Mouse (Mus musculus): ENCODE measurements at regions not wholly inside any gene's neighbourhood (a gene's known extent, or its start where the extent isn't known, plus 50 kb on each side); places are given as distances from the start of the nearest gene placed in this dataset.

DNA sequence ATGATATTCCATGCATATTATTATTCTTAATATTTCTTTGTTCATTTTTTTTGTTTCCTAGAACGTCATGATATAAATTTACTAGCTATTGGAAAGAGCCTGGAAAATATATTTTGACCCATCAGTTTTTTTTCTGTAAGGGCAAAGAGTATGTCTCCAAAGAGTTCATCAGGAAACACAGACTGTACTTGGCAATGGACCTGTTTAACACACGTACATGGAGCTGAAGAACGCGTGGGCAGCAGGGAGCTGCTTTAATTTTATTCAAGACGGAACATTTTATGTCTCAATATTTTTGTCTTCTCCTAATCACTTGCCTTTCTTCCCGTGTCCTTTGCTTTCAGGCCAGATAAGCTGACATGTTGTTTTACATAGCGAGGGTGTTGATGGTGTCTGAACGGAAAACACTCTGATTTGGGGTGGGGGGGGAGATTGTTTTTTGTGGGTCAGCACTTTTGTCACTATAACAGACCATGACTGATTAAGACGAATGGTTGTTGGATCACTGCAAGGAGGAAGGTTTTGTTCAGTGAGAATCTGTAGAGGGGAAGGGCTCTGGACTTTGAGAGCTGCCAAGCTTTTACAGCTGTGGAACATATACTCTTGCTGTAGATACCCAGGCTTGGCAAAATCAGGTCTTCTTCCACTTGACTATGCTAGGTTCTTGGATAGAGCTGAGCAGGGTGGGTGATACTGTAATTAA, 176.2 kb upstream of the Mocs2 start:
- no peak overlapping the region for H3K4me3 ChIP-seq (replicated peaks; ENCODE audit: low read length)
- no peak overlapping the region for H3K9ac ChIP-seq (ENCODE audit: low read depth, low read length, severe bottlenecking)
- no peak for DNase-seq (ENCODE audit: low spot score)
- 82% methylated on average over 9 of the region's 9 CpGs for WGBS
- TF ChIP-seq POLR2A (IDR thresholded peaks at IDR 0.05; ENCODE audit: borderline replicate concordance, extremely low read depth, insufficient read depth, insufficient read length): no peak
- peaks cover 6% of the 10 kb centered on the region; the same call in 1 of the 2 replicates for H3K4me1 ChIP-seq (ENCODE audit: control insufficient read depth, insufficient read depth, low read length)
- H3K27me3 ChIP-seq (ENCODE audit: control insufficient read depth, insufficient read depth, low read length): no peaks in the 10 kb centered on the region
- H3K9me3 ChIP-seq (ENCODE audit: control insufficient read depth, low read length): no peaks in the 10 kb centered on the region
- no peak for ATAC-seq (ENCODE audit: low FRiP score, low read depth)
- H3K4me2 ChIP-seq (replicated peaks; ENCODE audit: low read depth, low read length, severe bottlenecking): no peak overlapping the region
- H3K27ac ChIP-seq (replicated peaks; ENCODE audit: low read depth, low read length): no peak overlapping the region
- H3K36me3 ChIP-seq (ENCODE audit: control insufficient read depth, insufficient read depth, low read length): no peaks in the 10 kb centered on the region

DNA sequence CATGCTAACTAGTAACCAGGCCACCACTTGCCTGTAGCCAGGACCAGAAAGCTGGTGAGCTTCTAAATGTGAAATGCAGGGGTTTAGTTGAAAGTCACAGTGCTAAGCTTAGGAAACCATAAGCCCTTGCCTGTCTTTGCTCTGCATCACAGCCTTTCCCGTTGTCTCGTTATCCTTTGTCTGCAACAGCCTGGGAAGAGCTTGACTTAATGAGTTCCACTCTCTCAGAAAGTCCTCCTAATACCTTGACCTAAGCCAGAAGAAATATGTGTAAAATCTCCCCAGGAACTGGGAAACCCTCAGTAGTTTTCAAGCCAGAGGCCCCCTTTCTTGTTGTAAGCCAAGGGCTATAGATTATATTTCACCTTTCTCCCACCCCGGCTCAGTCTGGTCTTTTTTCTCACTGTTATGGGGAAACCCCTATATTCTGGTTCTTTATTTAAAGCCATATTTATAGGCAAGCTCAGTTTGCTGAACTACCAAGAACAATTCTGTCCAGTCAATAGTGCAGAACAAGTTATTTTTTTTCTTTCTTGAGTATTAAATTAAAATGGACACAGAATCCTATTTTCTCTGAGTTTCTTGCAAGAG, 175.0 kb upstream of the Mocs2 start:
- Histone ChIP-seq H3K4me1 (ENCODE audit: control insufficient read depth, insufficient read depth, low read length) (peaks cover 6% of the 10 kb centered on the region; the same call in 1 of the 2 replicates), H3K36me3 (ENCODE audit: control insufficient read depth, insufficient read depth, low read length) (no peaks in the 10 kb centered on the region), H3K4me2 (replicated peaks; ENCODE audit: low read depth, low read length, severe bottlenecking) (0 out of 2 replicates have a peak overlapping the region, but pooled peaks have one; percentile 0), H3K27me3 (ENCODE audit: control insufficient read depth, insufficient read depth, low read length) (no peaks in the 10 kb centered on the region), H3K27ac (replicated peaks; ENCODE audit: low read depth, low read length) (no peak overlapping the region), H3K9ac (ENCODE audit: low read depth, low read length, severe bottlenecking) (no peak overlapping the region), H3K9me3 (ENCODE audit: control insufficient read depth, low read length) (no peaks in the 10 kb centered on the region), H3K4me3 (replicated peaks; ENCODE audit: low read length) (no peak overlapping the region)
- no peak for TF ChIP-seq POLR2A (IDR thresholded peaks at IDR 0.05; ENCODE audit: borderline replicate concordance, extremely low read depth, insufficient read depth, insufficient read length)
- DNase-seq (ENCODE audit: low spot score) (peak; percentile 20), ATAC-seq (ENCODE audit: low FRiP score, low read depth) (peak; percentile 41)
- 28% methylated on average over 3 of the region's 3 CpGs for WGBS

DNA sequence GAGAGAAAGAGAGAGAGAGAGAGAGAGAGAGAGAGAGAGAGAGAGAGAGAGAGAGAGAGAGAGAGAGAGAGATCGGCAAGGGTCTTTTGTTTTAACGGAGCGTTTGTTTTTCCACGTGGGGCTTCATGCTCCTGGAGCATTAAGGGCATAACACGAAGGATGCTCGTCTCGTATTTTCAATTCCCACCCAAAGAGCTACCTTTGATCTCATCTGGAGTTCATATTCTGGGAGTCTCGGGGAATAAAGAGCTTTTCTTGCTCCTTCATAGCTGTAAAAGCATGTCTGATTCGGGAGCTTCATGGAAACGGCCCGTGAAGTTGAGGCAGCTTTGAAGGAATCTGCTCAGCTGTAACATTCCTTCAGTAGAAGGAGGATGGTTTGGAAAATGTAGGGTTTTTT, 174.5 kb upstream of the Mocs2 start:
- no peak for DNase-seq (ENCODE audit: low spot score)
- H3K9me3 ChIP-seq (ENCODE audit: control insufficient read depth, low read length): no peaks in the 10 kb centered on the region
- H3K27ac ChIP-seq (replicated peaks; ENCODE audit: low read depth, low read length): no peak overlapping the region
- H3K4me2 ChIP-seq (replicated peaks; ENCODE audit: low read depth, low read length, severe bottlenecking): peak overlapping the region; percentile 0; the same call in 1 of the 2 replicates
- H3K4me1 ChIP-seq (ENCODE audit: control insufficient read depth, insufficient read depth, low read length): peaks cover 6% of the 10 kb centered on the region; the same call in 1 of the 2 replicates
- ATAC-seq (ENCODE audit: low FRiP score, low read depth): no peak
- no peaks in the 10 kb centered on the region for H3K36me3 ChIP-seq (ENCODE audit: control insufficient read depth, insufficient read depth, low read length)
- no peak overlapping the region for H3K9ac ChIP-seq (ENCODE audit: low read depth, low read length, severe bottlenecking)
- H3K27me3 ChIP-seq (ENCODE audit: control insufficient read depth, insufficient read depth, low read length): no peaks in the 10 kb centered on the region
- no peak for TF ChIP-seq POLR2A (IDR thresholded peaks at IDR 0.05; ENCODE audit: borderline replicate concordance, extremely low read depth, insufficient read depth, insufficient read length)
- H3K4me3 ChIP-seq (replicated peaks; ENCODE audit: low read length): no peak overlapping the region
- WGBS: 16% methylated on average over 11 of the region's 11 CpGs

DNA sequence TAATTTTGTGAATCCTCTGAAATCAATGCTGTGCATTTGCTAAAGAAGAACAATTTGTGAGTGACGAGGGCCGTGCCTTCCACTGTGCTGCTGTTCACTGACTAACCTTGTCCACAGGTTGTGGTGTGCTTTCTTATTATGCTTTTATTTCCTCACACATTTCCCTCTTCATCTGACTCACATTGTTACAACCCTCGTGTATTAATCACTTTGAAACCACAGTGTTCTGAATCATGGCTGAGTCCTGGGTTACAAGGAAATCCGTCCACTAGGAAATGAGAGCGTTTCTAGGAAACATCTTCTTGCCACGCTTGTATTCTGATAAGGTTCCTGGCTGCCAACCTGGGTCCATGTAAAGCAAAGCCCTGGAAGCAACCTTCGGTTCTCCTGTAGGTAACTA, 163.8 kb upstream of the Mocs2 start:
- ATAC-seq (ENCODE audit: low FRiP score, low read depth): no peak

DNA sequence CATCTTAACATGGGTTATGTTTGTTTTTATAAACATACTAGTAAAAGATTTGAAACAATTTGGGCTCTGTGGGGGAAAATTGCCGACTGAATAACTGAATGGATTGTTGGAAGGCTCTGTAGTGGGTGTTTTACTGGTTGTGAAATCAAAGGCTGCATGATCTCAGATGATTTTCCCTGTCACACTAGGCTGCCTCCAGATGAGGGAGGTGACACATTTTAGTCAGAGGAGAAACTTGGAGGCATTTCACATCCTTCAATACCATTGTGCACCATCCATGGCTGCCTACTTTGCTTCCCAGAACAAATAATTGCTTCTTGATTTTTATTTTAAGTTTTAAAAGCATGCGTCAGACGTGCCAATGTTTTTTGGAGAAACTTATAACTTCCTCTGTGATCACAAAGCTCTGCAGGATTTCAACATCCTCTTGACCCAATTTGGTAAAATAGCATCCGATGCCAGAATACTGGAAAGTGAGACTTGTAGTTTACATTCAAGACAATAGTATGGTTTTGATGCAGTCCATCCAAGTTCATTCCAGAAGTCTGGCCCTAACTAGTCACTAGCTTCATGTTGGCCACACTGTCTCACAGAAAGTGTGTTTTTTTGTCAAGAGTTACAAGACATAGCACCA, 163.0 kb upstream of the Mocs2 start:
- Histone ChIP-seq H3K27me3 (ENCODE audit: control insufficient read depth, insufficient read depth, low read length) (no peaks in the 10 kb centered on the region), H3K9ac (ENCODE audit: low read depth, low read length, severe bottlenecking) (no peak overlapping the region), H3K9me3 (ENCODE audit: control insufficient read depth, low read length) (no peaks in the 10 kb centered on the region), H3K4me3 (replicated peaks; ENCODE audit: low read length) (no peak overlapping the region), H3K4me1 (ENCODE audit: control insufficient read depth, insufficient read depth, low read length) (no peaks in the 10 kb centered on the region), H3K36me3 (ENCODE audit: control insufficient read depth, insufficient read depth, low read length) (no peaks in the 10 kb centered on the region), H3K4me2 (replicated peaks; ENCODE audit: low read depth, low read length, severe bottlenecking) (no peak overlapping the region), H3K27ac (replicated peaks; ENCODE audit: low read depth, low read length) (no peak overlapping the region)
- 82% methylated on average over 4 of the region's 4 CpGs for WGBS
- no peak for DNase-seq (ENCODE audit: low spot score)
- ATAC-seq (ENCODE audit: low FRiP score, low read depth): no peak
- no peak for TF ChIP-seq POLR2A (IDR thresholded peaks at IDR 0.05; ENCODE audit: borderline replicate concordance, extremely low read depth, insufficient read depth, insufficient read length)

More for the DNA sequence above, 163.8 kb upstream of the Mocs2 start:
- Histone ChIP-seq H3K9me3 (ENCODE audit: control insufficient read depth, low read length) (no peaks in the 10 kb centered on the region), H3K27me3 (ENCODE audit: control insufficient read depth, insufficient read depth, low read length) (no peaks in the 10 kb centered on the region), H3K27ac (replicated peaks; ENCODE audit: low read depth, low read length) (no peak overlapping the region), H3K36me3 (ENCODE audit: control insufficient read depth, insufficient read depth, low read length) (no peaks in the 10 kb centered on the region), H3K9ac (ENCODE audit: low read depth, low read length, severe bottlenecking) (no peak overlapping the region), H3K4me1 (ENCODE audit: control insufficient read depth, insufficient read depth, low read length) (no peaks in the 10 kb centered on the region), H3K4me3 (replicated peaks; ENCODE audit: low read length) (no peak overlapping the region), H3K4me2 (replicated peaks; ENCODE audit: low read depth, low read length, severe bottlenecking) (no peak overlapping the region)
- no peak for DNase-seq (ENCODE audit: low spot score)
- 79% methylated on average over 7 of the region's 7 CpGs for WGBS
- TF ChIP-seq POLR2A (IDR thresholded peaks at IDR 0.05; ENCODE audit: borderline replicate concordance, extremely low read depth, insufficient read depth, insufficient read length): no peak
